Mouse (Mus musculus): ENCODE data around the gene Larp4b. TPM values are rescaled to one million over a fixed set of nuclear protein-coding genes. Genes with fewer than 3 reads are reported as not detected.

The Larp4b gene
- polyA plus RNA-seq, 1 experiment from 2014 or later = 34.5 TPM

- H3K27ac ChIP-seq = no peak overlapping the region
- ATAC-seq (replicated peaks; ENCODE audit: low FRiP score) = peak; percentile 86
- no peak overlapping the region for H3K4me2 ChIP-seq
- H3K9ac ChIP-seq = no peak overlapping the region
- H3K9me3 ChIP-seq (replicated peaks) = no peaks in the 10 kb centered on the region
- no peaks in the 10 kb centered on the region for H3K27me3 ChIP-seq
- 58% methylated on average over 9 of the region's 9 CpGs for WGBS
- H3K4me1 ChIP-seq = no peaks in the 10 kb centered on the region
- peaks cover 84% of the 10 kb centered on the region for H3K36me3 ChIP-seq
- H3K4me3 ChIP-seq (replicated peaks) = no peak overlapping the region
Observed at GRCm38 (mm10) chr13:9153803-9154202, 60.1 kb downstream of the Larp4b start.

GRCm38 (mm10) chr13:9159282-9159681, 65.6 kb downstream of the Larp4b start:
- H3K9me3 ChIP-seq (replicated peaks) = no peaks in the 10 kb centered on the region
- ATAC-seq (replicated peaks; ENCODE audit: low FRiP score) = no peak
- WGBS = 89% methylated on average over 10 of the region's 10 CpGs
- H3K27me3 ChIP-seq = no peaks in the 10 kb centered on the region
- no peaks in the 10 kb centered on the region for H3K4me1 ChIP-seq
- no peak overlapping the region for H3K4me3 ChIP-seq (replicated peaks)
- H3K36me3 ChIP-seq = peaks cover 85% of the 10 kb centered on the region
- H3K4me2 ChIP-seq = no peak overlapping the region
- H3K9ac ChIP-seq = no peak overlapping the region
- H3K27ac ChIP-seq = no peak overlapping the region

- Histone ChIP-seq H3K27ac (no peak overlapping the region), H3K9me3 (replicated peaks) (no peaks in the 10 kb centered on the region), H3K4me3 (replicated peaks) (no peak overlapping the region), H3K4me1 (no peaks in the 10 kb centered on the region), H3K4me2 (no peak overlapping the region), H3K9ac (no peak overlapping the region), H3K36me3 (peaks cover 93% of the 10 kb centered on the region), H3K27me3 (no peaks in the 10 kb centered on the region)
- ATAC-seq (replicated peaks; ENCODE audit: low FRiP score) = no peak
- WGBS = 89% methylated on average over 4 of the region's 4 CpGs
Observed at GRCm38 (mm10) chr13:9162888-9163287, 69.2 kb downstream of the Larp4b start.

GRCm38 (mm10) chr13:9167842-9168241, 74.2 kb downstream of the Larp4b start:
- 83% methylated on average over 3 of the region's 3 CpGs for WGBS
- ATAC-seq (replicated peaks; ENCODE audit: low FRiP score) = no peak
- Histone ChIP-seq H3K4me1 (no peaks in the 10 kb centered on the region), H3K9me3 (replicated peaks) (no peaks in the 10 kb centered on the region), H3K4me2 (no peak overlapping the region), H3K36me3 (peaks cover 90% of the 10 kb centered on the region), H3K4me3 (replicated peaks) (no peak overlapping the region), H3K27ac (no peak overlapping the region), H3K27me3 (no peaks in the 10 kb centered on the region), H3K9ac (no peak overlapping the region)

- WGBS = 69% methylated on average over 6 of the region's 6 CpGs
- Histone ChIP-seq H3K9ac (no peak overlapping the region), H3K4me1 (no peaks in the 10 kb centered on the region), H3K4me3 (replicated peaks) (no peak overlapping the region), H3K9me3 (replicated peaks) (no peaks in the 10 kb centered on the region), H3K27me3 (no peaks in the 10 kb centered on the region), H3K27ac (no peak overlapping the region), H3K4me2 (no peak overlapping the region), H3K36me3 (peaks cover 92% of the 10 kb centered on the region)
- ATAC-seq (replicated peaks; ENCODE audit: low FRiP score) = no peak
Observed at GRCm38 (mm10) chr13:9169616-9170015, 75.9 kb downstream of the Larp4b start.

- no peak overlapping the region for H3K9ac ChIP-seq
- 77% methylated on average over 16 of the region's 16 CpGs for WGBS
- no peak overlapping the region for H3K4me2 ChIP-seq
- no peaks in the 10 kb centered on the region for H3K27me3 ChIP-seq
- no peak for ATAC-seq (replicated peaks; ENCODE audit: low FRiP score)
- H3K36me3 ChIP-seq = peaks cover 86% of the 10 kb centered on the region
- no peaks in the 10 kb centered on the region for H3K9me3 ChIP-seq (replicated peaks)
- no peaks in the 10 kb centered on the region for H3K4me1 ChIP-seq
- H3K4me3 ChIP-seq (replicated peaks) = no peak overlapping the region
- no peak overlapping the region for H3K27ac ChIP-seq
Observed at GRCm38 (mm10) chr13:9170726-9171125, 77.0 kb downstream of the Larp4b start.

DNA sequence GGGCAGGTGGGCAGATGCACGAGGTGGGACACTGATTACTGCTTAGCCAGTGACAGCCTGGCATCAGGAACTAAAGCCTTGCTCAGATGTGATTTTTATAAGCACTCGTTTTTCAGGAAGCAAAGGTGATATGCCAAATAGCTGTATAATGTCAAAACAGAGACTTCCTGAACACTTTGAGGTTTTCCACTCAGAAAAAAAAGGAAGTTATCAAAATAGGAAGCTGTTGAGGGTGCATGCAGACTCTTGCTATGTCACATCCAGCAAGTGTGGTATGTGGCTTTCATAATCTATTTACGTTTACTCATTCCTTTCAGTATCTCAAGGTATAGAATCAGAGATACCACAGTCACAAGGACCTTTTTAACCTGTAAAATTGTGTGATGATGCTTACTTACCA, 79.7 kb downstream of the Larp4b start:
- Histone ChIP-seq H3K27me3 (no peaks in the 10 kb centered on the region), H3K9me3 (replicated peaks) (no peaks in the 10 kb centered on the region), H3K36me3 (peaks cover 60% of the 10 kb centered on the region), H3K4me3 (replicated peaks) (no peak overlapping the region), H3K4me2 (no peak overlapping the region), H3K27ac (no peak overlapping the region), H3K9ac (no peak overlapping the region), H3K4me1 (no peaks in the 10 kb centered on the region)
- WGBS = 71% methylated on average over 3 of the region's 3 CpGs
- no peak for ATAC-seq (replicated peaks; ENCODE audit: low FRiP score)

DNA sequence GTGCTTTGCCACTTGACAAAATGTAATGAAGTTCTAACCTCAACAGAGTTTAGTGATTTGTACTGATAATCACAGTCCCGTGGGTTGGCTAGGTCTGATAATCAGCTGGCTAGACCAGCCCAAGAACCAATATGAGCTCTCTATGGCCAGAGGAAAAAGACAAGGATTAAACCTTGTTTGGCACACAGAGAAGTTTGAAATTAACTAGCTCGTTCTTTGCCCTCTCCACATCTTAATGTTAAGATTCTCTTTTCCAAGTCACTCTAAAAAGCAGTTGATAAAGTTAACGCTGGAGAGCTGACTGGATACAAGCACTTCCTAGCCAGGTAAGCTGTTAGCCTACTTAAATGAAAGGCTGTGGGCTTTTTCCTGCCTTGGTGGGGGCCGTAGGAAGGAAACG, 81.5 kb downstream of the Larp4b start:
- Histone ChIP-seq H3K4me3 (replicated peaks) (no peak overlapping the region), H3K27me3 (no peaks in the 10 kb centered on the region), H3K9ac (no peak overlapping the region), H3K36me3 (peaks cover 42% of the 10 kb centered on the region), H3K4me2 (no peak overlapping the region), H3K9me3 (replicated peaks) (no peaks in the 10 kb centered on the region), H3K27ac (no peak overlapping the region), H3K4me1 (peaks cover 8% of the 10 kb centered on the region)
- 87% methylated on average over 5 of the region's 5 CpGs for WGBS
- no peak for ATAC-seq (replicated peaks; ENCODE audit: low FRiP score)

GRCm38 (mm10) chr13:9178270-9178669, 84.6 kb downstream of the Larp4b start:
- H3K27ac ChIP-seq = no peak overlapping the region
- no peaks in the 10 kb centered on the region for H3K9me3 ChIP-seq (replicated peaks)
- 92% methylated on average over 4 of the region's 4 CpGs for WGBS
- H3K9ac ChIP-seq = no peak overlapping the region
- peaks cover 16% of the 10 kb centered on the region for H3K36me3 ChIP-seq
- H3K27me3 ChIP-seq = no peaks in the 10 kb centered on the region
- no peak overlapping the region for H3K4me2 ChIP-seq
- no peak overlapping the region for H3K4me3 ChIP-seq (replicated peaks)
- ATAC-seq (replicated peaks; ENCODE audit: low FRiP score) = no peak
- peaks cover 19% of the 10 kb centered on the region for H3K4me1 ChIP-seq

DNA sequence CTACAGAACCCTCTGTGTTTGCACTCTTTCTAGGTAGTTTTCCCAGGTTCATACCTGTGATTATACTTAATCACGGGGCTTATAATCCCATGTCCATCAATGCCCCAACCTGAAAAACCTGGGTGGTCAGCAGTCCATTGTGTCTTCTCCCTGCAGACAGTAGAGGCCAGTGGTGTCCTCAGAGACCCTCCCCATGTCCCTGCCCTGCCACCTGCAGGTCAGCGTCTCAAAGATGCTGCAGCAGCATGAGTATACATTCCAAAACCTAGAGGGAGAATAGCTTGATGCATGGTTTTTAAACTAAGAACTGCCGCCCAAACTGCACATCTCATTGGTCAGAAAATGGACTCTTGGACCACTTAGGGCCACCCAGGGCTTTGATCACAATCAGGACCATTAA, 85.0 kb downstream of the Larp4b start:
- Histone ChIP-seq H3K36me3 (peaks cover 12% of the 10 kb centered on the region), H3K9me3 (replicated peaks) (no peaks in the 10 kb centered on the region), H3K4me2 (no peak overlapping the region), H3K27me3 (no peaks in the 10 kb centered on the region), H3K9ac (no peak overlapping the region), H3K27ac (no peak overlapping the region), H3K4me3 (replicated peaks) (no peak overlapping the region), H3K4me1 (peaks cover 19% of the 10 kb centered on the region)
- ATAC-seq (replicated peaks; ENCODE audit: low FRiP score) = no peak
- 61% methylated on average over 3 of the region's 3 CpGs for WGBS

GRCm38 (mm10) chr13:9180221-9180620, 86.5 kb downstream of the Larp4b start:
- H3K4me1 ChIP-seq = peaks cover 23% of the 10 kb centered on the region
- H3K4me3 ChIP-seq (replicated peaks) = no peak overlapping the region
- H3K4me2 ChIP-seq = peak overlapping the region; percentile 26
- ATAC-seq (replicated peaks; ENCODE audit: low FRiP score) = no peak; the same call in 1 of the 2 replicates
- H3K27ac ChIP-seq = 0 out of 2 replicates have a peak overlapping the region, but pooled peaks have one; percentile 5
- H3K9me3 ChIP-seq (replicated peaks) = no peaks in the 10 kb centered on the region
- H3K9ac ChIP-seq = no peak overlapping the region
- H3K36me3 ChIP-seq = no peaks in the 10 kb centered on the region; the same call in 1 of the 2 replicates
- no peaks in the 10 kb centered on the region for H3K27me3 ChIP-seq
- WGBS = 49% methylated on average over 11 of the region's 11 CpGs

- 0 out of 2 replicates have a peak, but pooled peaks have one; percentile 23 for ATAC-seq (replicated peaks; ENCODE audit: low FRiP score)
- WGBS = 40% methylated on average over 6 of the region's 6 CpGs
Observed at GRCm38 (mm10) chr13:9181106-9181505, 87.4 kb downstream of the Larp4b start.

GRCm38 (mm10) chr13:9181666-9182264, 88.1 kb downstream of the Larp4b start:
- Histone ChIP-seq H3K4me1 (peaks cover 26% of the 10 kb centered on the region), H3K9ac (no peak overlapping the region), H3K27ac (no peak overlapping the region), H3K36me3 (no peaks in the 10 kb centered on the region), H3K4me3 (replicated peaks) (no peak overlapping the region), H3K27me3 (no peaks in the 10 kb centered on the region), H3K9me3 (replicated peaks) (no peaks in the 10 kb centered on the region), H3K4me2 (no peak overlapping the region)
- ATAC-seq (replicated peaks; ENCODE audit: low FRiP score) = peak; percentile 59; the same call in 1 of the 2 replicates
- WGBS = 14% methylated on average over 11 of the region's 11 CpGs

More at GRCm38 (mm10) chr13:9181106-9181505, 87.4 kb downstream of the Larp4b start:
- Histone ChIP-seq H3K27me3 (no peaks in the 10 kb centered on the region), H3K4me2 (no peak overlapping the region), H3K9ac (no peak overlapping the region), H3K27ac (no peak overlapping the region), H3K9me3 (replicated peaks) (no peaks in the 10 kb centered on the region), H3K4me1 (peaks cover 26% of the 10 kb centered on the region), H3K4me3 (replicated peaks) (no peak overlapping the region), H3K36me3 (no peaks in the 10 kb centered on the region)

Data from kidney, embryonic 15.5 days (tissue).